Comparison of ENCODE assay signal across 20 mouse cellular contexts in genomic region chr1:47164417-47164816, GRCm38 (mm10).
DNase-seq lines count a peak whose midpoint lies in the region; ATAC-seq and TF ChIP-seq lines count a peak whose summit lies in the region.
"Had no signal": no experiment of that assay in that cellular context is flagged by ENCODE, and none has a peak within 500 bp of the region (broad histone marks: within the 10 kb centered on the region; RNA-seq: fewer than 3 reads in every experiment).

No protein-coding gene starts in this region.

- H3K27me3 ChIP-seq in forebrain, embryonic 12.5 days = no peaks in the 10 kb centered on the region
- no peaks in the 10 kb centered on the region for H3K27me3 ChIP-seq in forebrain, postnatal 0 days (ENCODE audit: insufficient read depth, low read length)
- no peaks in the 10 kb centered on the region for H3K27me3 ChIP-seq in midbrain, embryonic 11.5 days (ENCODE audit: control insufficient read depth, insufficient read depth, low read length)
- H3K27me3 ChIP-seq in midbrain, embryonic 16.5 days (ENCODE audit: control insufficient read depth, insufficient read depth, low read depth, low read length) = no peaks in the 10 kb centered on the region
- no peaks in the 10 kb centered on the region for H3K27me3 ChIP-seq in hindbrain, embryonic 16.5 days (replicated peaks; ENCODE audit: control insufficient read depth, insufficient read depth, low read length)
- no peaks in the 10 kb centered on the region for H3K27me3 ChIP-seq in neural tube, embryonic 14.5 days (ENCODE audit: control insufficient read depth, insufficient read depth, low read length)
- H3K27me3 ChIP-seq: heart, embryonic 13.5 days; stomach, embryonic 15.5 days had no signal

- peaks cover 12% of the 10 kb centered on the region for H3K4me1 ChIP-seq in forebrain, embryonic 12.5 days
- no peaks in the 10 kb centered on the region for H3K4me1 ChIP-seq in forebrain, postnatal 0 days (ENCODE audit: insufficient read depth)
- peaks cover 3% of the 10 kb centered on the region; the same call in 1 of the 2 replicates for H3K4me1 ChIP-seq in midbrain, embryonic 11.5 days (ENCODE audit: control insufficient read depth, insufficient read depth, low read length)
- peaks cover 2% of the 10 kb centered on the region; the same call in 1 of the 2 replicates for H3K4me1 ChIP-seq in midbrain, embryonic 16.5 days (ENCODE audit: control insufficient read depth, insufficient read depth, low read length)
- no peaks in the 10 kb centered on the region for H3K4me1 ChIP-seq in hindbrain, embryonic 16.5 days (ENCODE audit: control insufficient read depth, insufficient read depth, low read depth, low read length)
- H3K4me1 ChIP-seq in neural tube, embryonic 14.5 days (ENCODE audit: control insufficient read depth, insufficient read depth, low read length) = peaks cover 3% of the 10 kb centered on the region; the same call in 1 of the 2 replicates
- H3K4me1 ChIP-seq: heart, embryonic 13.5 days; stomach, embryonic 15.5 days had no signal

- TF ChIP-seq CTCF in forebrain, postnatal 0 days (IDR thresholded peaks at IDR 0.05; ENCODE audit: low read depth) = no peak

- peak; percentile 30; the same call in 1 of the 2 replicates for ATAC-seq in forebrain, embryonic 12.5 days (ENCODE audit: low FRiP score)
- no peak for ATAC-seq in forebrain, postnatal 0 days
- ATAC-seq in midbrain, embryonic 11.5 days (ENCODE audit: low FRiP score) = 0 out of 2 replicates have a peak, but pooled peaks have one; percentile 14
- no peak for ATAC-seq in midbrain, embryonic 16.5 days
- ATAC-seq in hindbrain, embryonic 16.5 days = peak; percentile 20; the same call in 1 of the 2 replicates
- ATAC-seq in neural tube, embryonic 14.5 days (ENCODE audit: low read depth) = peak; percentile 91
- ATAC-seq: intestine, postnatal 0 days had no signal

- 52% methylated on average over 3 of the region's 3 CpGs for WGBS in forebrain, embryonic 12.5 days
- WGBS in forebrain, postnatal 0 days = 52% methylated on average over 3 of the region's 3 CpGs
- 82% methylated on average over 3 of the region's 3 CpGs for WGBS in midbrain, embryonic 11.5 days
- 58% methylated on average over 3 of the region's 3 CpGs for WGBS in midbrain, embryonic 16.5 days
- WGBS in hindbrain, embryonic 16.5 days = 62% methylated on average over 3 of the region's 3 CpGs
- 35% methylated on average over 3 of the region's 3 CpGs for WGBS in neural tube, embryonic 14.5 days

- H3K9me3 ChIP-seq in forebrain, embryonic 12.5 days = no peaks in the 10 kb centered on the region
- H3K9me3 ChIP-seq in forebrain, postnatal 0 days (ENCODE audit: low read length) = no peaks in the 10 kb centered on the region
- no peaks in the 10 kb centered on the region for H3K9me3 ChIP-seq in midbrain, embryonic 11.5 days (ENCODE audit: control insufficient read depth, low read length)
- H3K9me3 ChIP-seq in midbrain, embryonic 16.5 days (replicated peaks; ENCODE audit: control insufficient read depth, low read length, poor library complexity, severe bottlenecking) = no peaks in the 10 kb centered on the region
- H3K9me3 ChIP-seq in hindbrain, embryonic 16.5 days (ENCODE audit: control insufficient read depth, low read length) = no peaks in the 10 kb centered on the region
- no peaks in the 10 kb centered on the region for H3K9me3 ChIP-seq in neural tube, embryonic 14.5 days (ENCODE audit: control insufficient read depth, low read length)
- H3K9me3 ChIP-seq: heart, embryonic 13.5 days; stomach, embryonic 15.5 days had no signal

- no peak overlapping the region for H3K27ac ChIP-seq in forebrain, embryonic 12.5 days
- H3K27ac ChIP-seq in forebrain, postnatal 0 days (ENCODE audit: low read depth, low read length) = no peak overlapping the region
- H3K27ac ChIP-seq in midbrain, embryonic 11.5 days (ENCODE audit: low read depth, low read length) = no peak overlapping the region
- H3K27ac ChIP-seq in midbrain, embryonic 16.5 days (ENCODE audit: low read length) = no peak overlapping the region
- no peak overlapping the region for H3K27ac ChIP-seq in hindbrain, embryonic 16.5 days (ENCODE audit: low read depth, low read length)
- no peak overlapping the region for H3K27ac ChIP-seq in neural tube, embryonic 14.5 days (ENCODE audit: low read depth, low read length)
- H3K27ac ChIP-seq: heart, embryonic 13.5 days; left cerebral cortex, adult 2 months; stomach, embryonic 15.5 days had no signal

- H3K36me3 ChIP-seq in forebrain, embryonic 12.5 days (replicated peaks) = no peaks in the 10 kb centered on the region
- no peaks in the 10 kb centered on the region for H3K36me3 ChIP-seq in forebrain, postnatal 0 days (ENCODE audit: insufficient read depth)
- no peaks in the 10 kb centered on the region for H3K36me3 ChIP-seq in midbrain, embryonic 11.5 days (ENCODE audit: control insufficient read depth, insufficient read depth, low read length)
- H3K36me3 ChIP-seq in midbrain, embryonic 16.5 days (ENCODE audit: control insufficient read depth, insufficient read depth, low read length) = no peaks in the 10 kb centered on the region
- H3K36me3 ChIP-seq in hindbrain, embryonic 16.5 days (ENCODE audit: control insufficient read depth, insufficient read depth, low read length) = no peaks in the 10 kb centered on the region
- no peaks in the 10 kb centered on the region for H3K36me3 ChIP-seq in neural tube, embryonic 14.5 days (ENCODE audit: control insufficient read depth, insufficient read depth, low read length)
- H3K36me3 ChIP-seq: heart, embryonic 13.5 days; stomach, embryonic 15.5 days had no signal

- no peak overlapping the region for H3K4me3 ChIP-seq in forebrain, embryonic 12.5 days (replicated peaks)
- no peak overlapping the region for H3K4me3 ChIP-seq in forebrain, postnatal 0 days (ENCODE audit: low read depth, low read length)
- no peak overlapping the region for H3K4me3 ChIP-seq in midbrain, embryonic 11.5 days (ENCODE audit: low read depth, low read length)
- no peak overlapping the region for H3K4me3 ChIP-seq in midbrain, embryonic 16.5 days (ENCODE audit: low read depth, low read length)
- no peak overlapping the region for H3K4me3 ChIP-seq in hindbrain, embryonic 16.5 days (ENCODE audit: low read length)
- H3K4me3 ChIP-seq in neural tube, embryonic 14.5 days (ENCODE audit: low read depth, low read length) = no peak overlapping the region
- H3K4me3 ChIP-seq: heart, embryonic 13.5 days; left cerebral cortex, adult 2 months; stomach, embryonic 15.5 days had no signal

- no peak overlapping the region for H3K4me2 ChIP-seq in forebrain, embryonic 12.5 days
- H3K4me2 ChIP-seq in forebrain, postnatal 0 days (ENCODE audit: low read depth) = no peak overlapping the region
- H3K4me2 ChIP-seq in midbrain, embryonic 11.5 days = no peak overlapping the region
- no peak overlapping the region for H3K4me2 ChIP-seq in midbrain, embryonic 16.5 days (ENCODE audit: low read length)
- no peak overlapping the region for H3K4me2 ChIP-seq in hindbrain, embryonic 16.5 days (ENCODE audit: low read length)
- H3K4me2 ChIP-seq in neural tube, embryonic 14.5 days (ENCODE audit: low read depth, low read length) = no peak overlapping the region
- H3K4me2 ChIP-seq: heart, embryonic 13.5 days; liver, embryonic 11.5 days; lung, embryonic 14.5 days; stomach, embryonic 15.5 days had no signal

- DNase-seq in forebrain, postnatal 0 days = no peak
- no peak for DNase-seq in midbrain, embryonic 11.5 days (ENCODE audit: low spot score, missing footprints)
- no peak for DNase-seq in right cerebral cortex, adult 18-20 months
- no peak for DNase-seq in urinary bladder, adult 18-20 months (ENCODE audit: low spot score in 2 of 2)
- DNase-seq: adrenal gland, adult 2 months; cerebellum, adult 11 months; cerebellum, postnatal 36 days; heart, postnatal 36 days; kidney, postnatal 10 days; lung, embryonic 14.5 days; spleen, adult 18-20 months had no signal

- no peak overlapping the region for H3K9ac ChIP-seq in forebrain, embryonic 12.5 days
- no peak overlapping the region for H3K9ac ChIP-seq in forebrain, postnatal 0 days
- no peak overlapping the region for H3K9ac ChIP-seq in midbrain, embryonic 11.5 days (ENCODE audit: low read length)
- no peak overlapping the region for H3K9ac ChIP-seq in midbrain, embryonic 16.5 days (ENCODE audit: low read depth, low read length)
- H3K9ac ChIP-seq in hindbrain, embryonic 16.5 days (ENCODE audit: low read depth, low read length) = no peak overlapping the region
- H3K9ac ChIP-seq in neural tube, embryonic 14.5 days (replicated peaks; ENCODE audit: low read depth, low read length) = no peak overlapping the region
- H3K9ac ChIP-seq: heart, embryonic 13.5 days; lung, embryonic 14.5 days; stomach, embryonic 15.5 days had no signal

Comparison
In these comparisons a context has a peak if more than half of its experiments do, and no peak if none do; other contexts are left out.
1. ATAC-seq: peak in forebrain, embryonic 12.5 days (single experiment), midbrain, embryonic 11.5 days (single experiment), hindbrain, embryonic 16.5 days (single experiment) and neural tube, embryonic 14.5 days (single experiment); none in forebrain, postnatal 0 days (single experiment) and midbrain, embryonic 16.5 days (single experiment).